ENCODE assay signal across 11 mouse cellular contexts in the genomic region with DNA sequence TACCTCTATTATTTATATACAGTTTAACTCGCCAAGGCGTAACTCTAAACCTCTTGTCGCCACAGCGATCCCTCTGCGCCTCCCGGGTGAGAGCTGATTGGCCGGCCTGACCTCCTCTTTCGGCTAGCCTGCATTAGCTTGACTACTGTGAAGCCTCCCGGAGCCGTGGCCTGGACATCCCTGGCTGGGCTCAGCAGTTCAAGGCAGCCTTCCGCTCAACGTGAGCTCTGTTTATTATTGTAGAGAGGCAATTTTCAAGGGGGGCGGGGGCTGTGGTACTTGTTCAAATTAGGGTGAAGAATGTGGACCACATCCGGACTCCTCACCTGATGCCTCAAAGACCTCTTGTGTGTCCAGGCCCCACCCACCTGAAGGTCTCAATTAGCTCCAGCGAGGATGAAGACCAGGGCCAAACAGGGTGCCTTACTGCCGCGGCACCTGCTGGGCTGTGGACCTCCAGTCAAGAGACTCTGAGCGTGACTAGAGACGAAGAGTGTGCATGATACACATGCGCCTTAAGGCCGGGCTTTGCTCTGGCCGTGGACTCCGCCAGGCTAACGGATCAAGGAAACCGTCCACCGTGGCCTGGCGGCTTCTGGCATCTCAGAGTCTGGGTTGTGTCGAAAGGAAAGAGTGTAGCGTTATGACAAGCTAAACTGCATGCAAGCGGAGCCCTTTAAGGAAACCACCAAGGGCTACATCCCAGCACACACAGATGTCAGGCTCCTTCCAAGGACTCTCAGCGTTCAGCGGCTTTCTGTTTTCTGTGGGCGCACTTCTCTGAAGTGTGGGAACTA.
DNase-seq lines count a peak whose midpoint lies in the region; ATAC-seq lines count a peak whose summit lies in the region.
"Had no signal": no experiment of that assay in that cellular context is flagged by ENCODE, and none has a peak within 500 bp of the region (broad histone marks: within the 10 kb centered on the region; RNA-seq: fewer than 3 reads in every experiment).

No protein-coding gene starts in this region.

- H3K27ac ChIP-seq in kidney, embryonic 14.5 days (ENCODE audit: low read depth, low read length): peak overlapping the region; percentile 47; the same call in 1 of the 2 replicates
- peak overlapping the region; percentile 60 for H3K27ac ChIP-seq in embryonic facial prominence, embryonic 13.5 days
- H3K27ac ChIP-seq: limb, embryonic 15.5 days had no signal

- no peaks in the 10 kb centered on the region; the same call in 1 of the 2 replicates for H3K27me3 ChIP-seq in kidney, embryonic 14.5 days (ENCODE audit: control insufficient read depth, insufficient read depth, low read length)
- peaks cover 53% of the 10 kb centered on the region for H3K27me3 ChIP-seq in embryonic facial prominence, embryonic 13.5 days

- peak overlapping the region; percentile 19; the same call in 1 of the 2 replicates for H3K4me2 ChIP-seq in kidney, embryonic 14.5 days (replicated peaks; ENCODE audit: low read depth, low read length)
- H3K4me2 ChIP-seq in embryonic facial prominence, embryonic 13.5 days: peak overlapping the region; percentile 37
- H3K4me2 ChIP-seq: limb, embryonic 15.5 days had no signal

- ATAC-seq in kidney, embryonic 14.5 days (ENCODE audit: low FRiP score, low TSS enrichment): peak; percentile 75
- peak; percentile 46; the same call in 1 of the 2 replicates for ATAC-seq in embryonic facial prominence, embryonic 13.5 days (ENCODE audit: insufficient number of reproducible peaks, insufficient read depth, low FRiP score, low TSS enrichment, low read depth)
- no peak for ATAC-seq in megakaryocyte, adult 5-6 weeks (ENCODE audit: poor library complexity, severe bottlenecking)

- H3K4me1 ChIP-seq in kidney, embryonic 14.5 days (ENCODE audit: control insufficient read depth, insufficient read depth, low read length): peaks cover 21% of the 10 kb centered on the region
- H3K4me1 ChIP-seq in embryonic facial prominence, embryonic 13.5 days: peaks cover 35% of the 10 kb centered on the region

- no peak overlapping the region for H3K4me3 ChIP-seq in kidney, embryonic 14.5 days (ENCODE audit: low read length)
- no peak overlapping the region for H3K4me3 ChIP-seq in embryonic facial prominence, embryonic 13.5 days
- H3K4me3 ChIP-seq: limb, embryonic 15.5 days had no signal

- H3K9me3 ChIP-seq in kidney, embryonic 14.5 days (ENCODE audit: control insufficient read depth, low read length): no peaks in the 10 kb centered on the region
- H3K9me3 ChIP-seq in embryonic facial prominence, embryonic 13.5 days: no peaks in the 10 kb centered on the region
- H3K9me3 ChIP-seq: limb, embryonic 15.5 days had no signal

- no peak for DNase-seq in kidney, postnatal 25 days
- DNase-seq in NIH3T3 (ENCODE audit: low read depth): peak; percentile 20
- peak; percentile 66 for DNase-seq in mesoderm, embryonic 11.5 days (ENCODE audit: low read depth, low spot score)
- DNase-seq in right cerebral cortex, postnatal 14 days: no peak
- no peak for DNase-seq in right cerebral cortex, postnatal 10 days (ENCODE audit: low spot score in 2 of 2)
- DNase-seq: heart, postnatal 36 days had no signal

- 29% methylated on average over 33 of the region's 33 CpGs for WGBS in kidney, embryonic 14.5 days
- WGBS in embryonic facial prominence, embryonic 13.5 days: 16% methylated on average over 33 of the region's 33 CpGs

- no peaks in the 10 kb centered on the region for H3K36me3 ChIP-seq in kidney, embryonic 14.5 days (ENCODE audit: control insufficient read depth, insufficient read depth, low read length)
- no peaks in the 10 kb centered on the region for H3K36me3 ChIP-seq in embryonic facial prominence, embryonic 13.5 days
- H3K36me3 ChIP-seq: G1E; limb, embryonic 15.5 days had no signal

- H3K9ac ChIP-seq in kidney, embryonic 14.5 days (ENCODE audit: low read depth, low read length): no peak overlapping the region
- H3K9ac ChIP-seq in embryonic facial prominence, embryonic 13.5 days: 0 out of 2 replicates have a peak overlapping the region, but pooled peaks have one; percentile 17
- H3K9ac ChIP-seq: limb, embryonic 15.5 days had no signal

Comparison
In these comparisons a context has a peak if more than half of its experiments do, and no peak if none do; other contexts are left out.
1. DNase-seq: peak in NIH3T3 (single experiment) and mesoderm, embryonic 11.5 days (single experiment); none in kidney, postnatal 25 days (0 of 2), right cerebral cortex, postnatal 14 days (single experiment) and right cerebral cortex, postnatal 10 days (0 of 2).